Mouse (Mus musculus): Measurements from ENCODE around the gene Apoa1. TPM values are rescaled to one million over a fixed set of nuclear protein-coding genes. Genes with fewer than 3 reads are reported as not detected.
A peak's percentile ranks its signal among the peaks of the same experiment; 100 is the strongest.

Gene Apoa1
- polyA plus RNA-seq, 2 experiments = 1.1 to 9.3 TPM

DNA sequence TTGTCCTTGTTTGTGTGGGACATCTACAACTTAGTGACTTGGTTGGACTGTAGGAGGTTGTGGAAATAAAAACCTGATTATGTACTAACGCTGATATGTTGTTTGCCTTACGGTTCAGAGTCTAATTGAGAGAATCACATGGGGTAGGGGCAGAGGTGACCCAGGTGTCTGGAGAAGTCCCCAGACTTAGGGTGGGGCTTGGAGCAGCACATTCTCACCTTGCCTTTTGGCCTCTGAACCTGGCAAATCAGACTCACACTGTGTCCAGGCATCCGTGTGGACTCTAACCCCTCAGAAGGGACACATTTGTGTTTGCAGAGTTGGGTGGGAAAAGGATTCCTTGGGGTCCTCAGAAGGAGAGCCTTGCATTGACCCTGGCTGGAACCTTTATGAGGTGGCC lies 4.3 kb upstream of the Apoa1 start:
- no peak overlapping the region for H3K9ac ChIP-seq (ENCODE audit: low read depth, low read length, severe bottlenecking)
- WGBS = 81% methylated on average over 3 of the region's 3 CpGs
- TF ChIP-seq POLR2A (IDR thresholded peaks at IDR 0.05; ENCODE audit: borderline replicate concordance, extremely low read depth, insufficient read depth, insufficient read length) = no peak
- DNase-seq (ENCODE audit: low spot score) = no peak
- H3K4me2 ChIP-seq (replicated peaks; ENCODE audit: low read depth, low read length, severe bottlenecking) = no peak overlapping the region
- no peak overlapping the region for H3K4me3 ChIP-seq (replicated peaks; ENCODE audit: low read length)
- H3K27me3 ChIP-seq (ENCODE audit: control insufficient read depth, insufficient read depth, low read length) = no peaks in the 10 kb centered on the region
- no peak overlapping the region for H3K27ac ChIP-seq (replicated peaks; ENCODE audit: low read depth, low read length)
- H3K36me3 ChIP-seq (ENCODE audit: control insufficient read depth, insufficient read depth, low read length) = peaks cover 39% of the 10 kb centered on the region
- H3K9me3 ChIP-seq (ENCODE audit: control insufficient read depth, low read length) = no peaks in the 10 kb centered on the region
- no peak for ATAC-seq (ENCODE audit: low FRiP score, low read depth)
- H3K4me1 ChIP-seq (ENCODE audit: control insufficient read depth, insufficient read depth, low read length) = no peaks in the 10 kb centered on the region

DNA sequence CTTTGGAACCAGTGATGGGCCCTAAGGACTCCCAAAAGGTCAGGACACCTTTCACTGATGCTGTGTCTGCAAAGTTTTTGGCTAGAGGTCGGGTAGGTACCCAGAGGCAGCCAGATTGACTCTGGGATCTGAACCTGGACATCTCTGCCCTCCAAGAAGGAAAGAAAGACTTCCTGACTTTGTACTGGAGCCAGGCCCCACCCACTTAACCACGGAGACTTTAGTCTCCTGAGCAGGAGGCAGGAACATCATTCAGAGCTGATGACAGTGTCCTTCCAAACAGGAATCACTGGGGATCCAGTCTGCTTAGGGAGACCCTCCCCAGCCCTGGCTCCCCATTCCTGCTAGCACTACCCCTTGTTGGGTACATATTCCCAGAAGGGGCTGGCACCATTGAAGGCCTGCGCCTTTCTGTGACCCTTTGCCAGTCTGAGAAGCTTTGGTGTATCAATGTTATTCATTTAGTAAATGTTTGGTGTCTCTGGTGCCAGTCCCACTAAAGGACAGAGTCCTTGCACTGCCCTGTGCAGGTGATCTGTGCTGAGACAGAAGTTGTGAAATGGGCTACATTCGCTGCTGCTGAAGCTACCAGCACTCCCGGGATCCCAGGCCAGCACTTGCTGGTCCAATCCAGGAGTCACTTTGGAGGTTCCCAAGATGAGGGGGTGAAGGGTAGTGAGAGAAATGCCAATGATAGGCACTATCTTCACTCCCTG lies 3.3 kb upstream of the Apoa1 start:
- ATAC-seq (ENCODE audit: low FRiP score, low read depth) (no peak), DNase-seq (ENCODE audit: low spot score) (no peak)
- Histone ChIP-seq H3K9me3 (ENCODE audit: control insufficient read depth, low read length) (no peaks in the 10 kb centered on the region), H3K4me2 (replicated peaks; ENCODE audit: low read depth, low read length, severe bottlenecking) (no peak overlapping the region), H3K9ac (ENCODE audit: low read depth, low read length, severe bottlenecking) (no peak overlapping the region), H3K4me3 (replicated peaks; ENCODE audit: low read length) (no peak overlapping the region), H3K27me3 (ENCODE audit: control insufficient read depth, insufficient read depth, low read length) (no peaks in the 10 kb centered on the region), H3K36me3 (ENCODE audit: control insufficient read depth, insufficient read depth, low read length) (peaks cover 31% of the 10 kb centered on the region), H3K27ac (replicated peaks; ENCODE audit: low read depth, low read length) (no peak overlapping the region), H3K4me1 (ENCODE audit: control insufficient read depth, insufficient read depth, low read length) (no peaks in the 10 kb centered on the region)
- 70% methylated on average over 5 of the region's 5 CpGs for WGBS
- TF ChIP-seq POLR2A (IDR thresholded peaks at IDR 0.05; ENCODE audit: borderline replicate concordance, extremely low read depth, insufficient read depth, insufficient read length) = no peak

DNA sequence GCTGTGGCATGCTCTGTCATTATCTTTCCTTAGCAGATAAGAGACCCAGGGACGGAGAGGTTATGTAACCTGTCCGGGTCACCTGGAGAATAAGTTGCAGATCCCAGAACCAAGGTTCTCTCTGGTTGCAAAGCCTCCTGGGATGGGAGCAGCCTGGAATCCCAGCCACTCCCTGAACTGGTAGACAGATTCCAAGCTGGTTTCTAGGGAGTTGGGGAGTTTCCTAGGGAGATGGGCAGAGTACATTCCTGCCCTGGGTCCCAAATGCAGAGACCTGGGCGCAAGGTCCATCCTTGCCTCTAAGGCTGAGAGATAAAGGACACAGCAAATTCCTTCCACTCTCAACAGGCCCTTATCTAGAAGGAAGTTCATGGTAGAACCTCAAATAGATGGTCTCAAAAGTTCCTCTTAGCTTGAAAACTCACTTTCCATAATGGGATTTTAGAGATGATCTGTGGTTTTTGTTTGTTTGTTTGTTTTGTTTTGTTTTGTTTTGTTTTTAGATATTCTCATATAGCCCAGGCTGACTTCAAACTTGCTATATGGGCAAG lies 1.2 kb upstream of the Apoa1 start:
- H3K4me3 ChIP-seq (replicated peaks; ENCODE audit: low read length) = no peak overlapping the region
- ATAC-seq (ENCODE audit: low FRiP score, low read depth) = no peak
- peaks cover 10% of the 10 kb centered on the region for H3K36me3 ChIP-seq (ENCODE audit: control insufficient read depth, insufficient read depth, low read length)
- 86% methylated on average over 3 of the region's 3 CpGs for WGBS
- H3K27me3 ChIP-seq (ENCODE audit: control insufficient read depth, insufficient read depth, low read length) = no peaks in the 10 kb centered on the region
- H3K9ac ChIP-seq (ENCODE audit: low read depth, low read length, severe bottlenecking) = no peak overlapping the region
- H3K4me2 ChIP-seq (replicated peaks; ENCODE audit: low read depth, low read length, severe bottlenecking) = no peak overlapping the region
- no peak for DNase-seq (ENCODE audit: low spot score)
- peaks cover 8% of the 10 kb centered on the region for H3K4me1 ChIP-seq (ENCODE audit: control insufficient read depth, insufficient read depth, low read length)
- H3K27ac ChIP-seq (replicated peaks; ENCODE audit: low read depth, low read length) = no peak overlapping the region
- no peaks in the 10 kb centered on the region for H3K9me3 ChIP-seq (ENCODE audit: control insufficient read depth, low read length)
- TF ChIP-seq POLR2A (IDR thresholded peaks at IDR 0.05; ENCODE audit: borderline replicate concordance, extremely low read depth, insufficient read depth, insufficient read length) = no peak

DNA sequence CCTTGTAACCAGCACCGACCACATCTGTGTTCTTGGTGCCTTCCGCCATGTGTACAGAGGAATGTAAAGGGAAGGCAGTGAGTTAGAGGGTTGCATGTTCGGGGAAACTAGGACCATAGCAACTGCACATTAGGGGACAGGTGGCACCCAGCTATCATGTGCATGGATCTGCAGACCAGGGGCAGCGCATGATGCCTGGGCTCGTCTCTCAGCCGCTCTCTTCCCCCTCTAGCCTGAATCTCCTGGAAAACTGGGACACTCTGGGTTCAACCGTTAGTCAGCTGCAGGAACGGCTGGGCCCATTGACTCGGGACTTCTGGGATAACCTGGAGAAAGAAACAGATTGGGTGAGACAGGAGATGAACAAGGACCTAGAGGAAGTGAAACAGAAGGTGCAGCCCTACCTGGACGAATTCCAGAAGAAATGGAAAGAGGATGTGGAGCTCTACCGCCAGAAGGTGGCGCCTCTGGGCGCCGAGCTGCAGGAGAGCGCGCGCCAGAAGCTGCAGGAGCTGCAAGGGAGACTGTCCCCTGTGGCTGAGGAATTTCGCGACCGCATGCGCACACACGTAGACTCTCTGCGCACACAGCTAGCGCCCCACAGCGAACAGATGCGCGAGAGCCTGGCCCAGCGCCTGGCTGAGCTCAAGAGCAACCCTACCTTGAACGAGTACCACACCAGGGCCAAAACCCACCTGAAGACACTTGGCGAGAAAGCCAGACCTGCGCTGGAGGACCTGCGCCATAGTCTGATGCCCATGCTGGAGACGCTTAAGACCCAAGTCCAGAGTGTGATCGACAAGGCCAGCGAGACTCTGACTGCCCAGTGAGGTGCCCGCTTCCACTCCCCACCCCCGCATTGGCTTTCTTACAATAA lies 1.4 kb downstream of the Apoa1 start:
- Histone ChIP-seq H3K4me2 (replicated peaks; ENCODE audit: low read depth, low read length, severe bottlenecking) (peak overlapping the region; percentile 83), H3K36me3 (ENCODE audit: control insufficient read depth, insufficient read depth, low read length) (no peaks in the 10 kb centered on the region), H3K27ac (replicated peaks; ENCODE audit: low read depth, low read length) (no peak overlapping the region), H3K4me1 (ENCODE audit: control insufficient read depth, insufficient read depth, low read length) (peaks cover 8% of the 10 kb centered on the region), H3K27me3 (ENCODE audit: control insufficient read depth, insufficient read depth, low read length) (no peaks in the 10 kb centered on the region), H3K9ac (ENCODE audit: low read depth, low read length, severe bottlenecking) (peak overlapping the region; percentile 63), H3K9me3 (ENCODE audit: control insufficient read depth, low read length) (no peaks in the 10 kb centered on the region), H3K4me3 (replicated peaks; ENCODE audit: low read length) (peak overlapping the region; percentile 48)
- peak; percentile 85 for DNase-seq (ENCODE audit: low spot score)
- peak; percentile 84; the same call in 1 of the 2 replicates for TF ChIP-seq POLR2A (IDR thresholded peaks at IDR 0.05; ENCODE audit: borderline replicate concordance, extremely low read depth, insufficient read depth, insufficient read length)
- 14% methylated on average over 37 of the region's 37 CpGs for WGBS
- peak; percentile 89 for ATAC-seq (ENCODE audit: low FRiP score, low read depth)

- ATAC-seq (ENCODE audit: low FRiP score, low read depth) = peak; percentile 21; the same call in 1 of the 2 replicates
- peaks cover 8% of the 10 kb centered on the region for H3K4me1 ChIP-seq (ENCODE audit: control insufficient read depth, insufficient read depth, low read length)
- peak; percentile 7 for DNase-seq (ENCODE audit: low spot score)
Measured at GRCm38 (mm10) chr9:46230450-46230975, 2.1 kb downstream of the Apoa1 start.

More at GRCm38 (mm10) chr9:46230450-46230975, 2.1 kb downstream of the Apoa1 start:
- no peak for TF ChIP-seq POLR2A (IDR thresholded peaks at IDR 0.05; ENCODE audit: borderline replicate concordance, extremely low read depth, insufficient read depth, insufficient read length)
- no peaks in the 10 kb centered on the region for H3K27me3 ChIP-seq (ENCODE audit: control insufficient read depth, insufficient read depth, low read length)
- H3K4me3 ChIP-seq (replicated peaks; ENCODE audit: low read length) = peak overlapping the region; percentile 48
- H3K36me3 ChIP-seq (ENCODE audit: control insufficient read depth, insufficient read depth, low read length) = no peaks in the 10 kb centered on the region
- no peak overlapping the region for H3K27ac ChIP-seq (replicated peaks; ENCODE audit: low read depth, low read length)
- peak overlapping the region; percentile 63 for H3K9ac ChIP-seq (ENCODE audit: low read depth, low read length, severe bottlenecking)
- H3K4me2 ChIP-seq (replicated peaks; ENCODE audit: low read depth, low read length, severe bottlenecking) = peak overlapping the region; percentile 83
- 8% methylated on average over 13 of the region's 13 CpGs for WGBS
- no peaks in the 10 kb centered on the region for H3K9me3 ChIP-seq (ENCODE audit: control insufficient read depth, low read length)

All from limb, embryonic 14.5 days (tissue).